Mouse (Mus musculus): ENCODE measurements around the gene Zmiz1. TPM values are rescaled to one million over a fixed set of nuclear protein-coding genes. Genes with fewer than 3 reads are reported as not detected.

Gene Zmiz1
- polyA plus RNA-seq, 1 experiment: 22.5 TPM

GRCm38 (mm10) chr14:25537351-25537750 lies 78.4 kb downstream of the Zmiz1 start:
- H3K4me1 ChIP-seq (ENCODE audit: control insufficient read depth, insufficient read depth, low read length): no peaks in the 10 kb centered on the region

GRCm38 (mm10) chr14:25538522-25538921 lies 79.5 kb downstream of the Zmiz1 start:
- no peaks in the 10 kb centered on the region for H3K36me3 ChIP-seq (ENCODE audit: control insufficient read depth, insufficient read depth, low read length, poor library complexity, severe bottlenecking)
- H3K27me3 ChIP-seq (ENCODE audit: control insufficient read depth, insufficient read depth, low read length, poor library complexity, severe bottlenecking): no peaks in the 10 kb centered on the region
- H3K9ac ChIP-seq (ENCODE audit: low read depth, poor library complexity, severe bottlenecking): no peak overlapping the region
- H3K4me1 ChIP-seq (ENCODE audit: control insufficient read depth, insufficient read depth, low read length): no peaks in the 10 kb centered on the region
- no peak overlapping the region for H3K27ac ChIP-seq (ENCODE audit: insufficient read depth, low read length)
- no peak overlapping the region for H3K4me3 ChIP-seq (ENCODE audit: low read depth, low read length)
- TF ChIP-seq EP300 (IDR thresholded peaks at IDR 0.05; ENCODE audit: insufficient read depth, low read depth, low read length): no peak
- no peak for TF ChIP-seq POLR2A (IDR thresholded peaks at IDR 0.05; ENCODE audit: insufficient read depth, low read length)
- TF ChIP-seq CTCF (IDR thresholded peaks at IDR 0.05; ENCODE audit: low read depth, low read length): no peak
- H3K9me3 ChIP-seq (replicated peaks; ENCODE audit: control insufficient read depth, insufficient read depth, low read length, poor library complexity, severe bottlenecking): no peaks in the 10 kb centered on the region

More at GRCm38 (mm10) chr14:25537351-25537750, 78.4 kb downstream of the Zmiz1 start:
- TF ChIP-seq EP300 (IDR thresholded peaks at IDR 0.05; ENCODE audit: insufficient read depth, low read depth, low read length) (no peak), CTCF (IDR thresholded peaks at IDR 0.05; ENCODE audit: low read depth, low read length) (no peak), POLR2A (IDR thresholded peaks at IDR 0.05; ENCODE audit: insufficient read depth, low read length) (no peak)
- Histone ChIP-seq H3K4me3 (ENCODE audit: low read depth, low read length) (no peak overlapping the region), H3K27ac (ENCODE audit: insufficient read depth, low read length) (no peak overlapping the region), H3K9me3 (replicated peaks; ENCODE audit: control insufficient read depth, insufficient read depth, low read length, poor library complexity, severe bottlenecking) (no peaks in the 10 kb centered on the region), H3K27me3 (ENCODE audit: control insufficient read depth, insufficient read depth, low read length, poor library complexity, severe bottlenecking) (no peaks in the 10 kb centered on the region), H3K36me3 (ENCODE audit: control insufficient read depth, insufficient read depth, low read length, poor library complexity, severe bottlenecking) (no peaks in the 10 kb centered on the region), H3K9ac (ENCODE audit: low read depth, poor library complexity, severe bottlenecking) (no peak overlapping the region)

DNA sequence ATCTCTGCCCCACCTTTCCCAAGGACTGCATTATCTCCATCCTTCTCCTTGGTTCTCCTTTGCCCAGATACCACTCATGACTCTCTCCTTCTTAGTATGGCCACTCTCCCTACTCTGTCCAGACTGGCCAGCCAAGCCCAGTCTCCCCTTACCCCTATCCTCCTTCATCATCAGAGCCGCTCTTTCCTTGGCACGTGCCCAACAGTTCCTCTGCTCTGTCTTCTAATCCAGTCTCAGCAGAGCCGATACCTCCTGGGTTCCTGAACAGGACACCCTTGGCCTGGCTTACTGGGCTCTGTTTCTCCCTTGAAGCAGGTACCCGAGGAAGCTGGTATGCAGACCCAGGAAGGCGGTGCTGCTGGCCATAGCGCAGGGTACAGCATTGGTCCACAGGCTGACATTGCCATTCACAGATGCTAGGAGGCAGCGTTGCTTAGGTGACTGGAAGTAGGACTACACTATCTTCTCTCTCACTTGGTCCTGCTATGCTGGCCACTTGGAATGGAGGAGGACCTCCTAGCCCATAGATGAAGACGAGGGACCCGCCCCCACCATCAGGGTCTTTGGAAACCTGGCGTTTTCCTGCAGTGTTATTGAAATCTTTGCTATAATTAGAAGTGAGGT lies 80.6 kb downstream of the Zmiz1 start:
- Histone ChIP-seq H3K27me3 (ENCODE audit: control insufficient read depth, insufficient read depth, low read length, poor library complexity, severe bottlenecking) (no peaks in the 10 kb centered on the region), H3K9me3 (replicated peaks; ENCODE audit: control insufficient read depth, insufficient read depth, low read length, poor library complexity, severe bottlenecking) (no peaks in the 10 kb centered on the region), H3K27ac (ENCODE audit: insufficient read depth, low read length) (no peak overlapping the region), H3K4me1 (ENCODE audit: control insufficient read depth, insufficient read depth, low read length) (no peaks in the 10 kb centered on the region), H3K9ac (ENCODE audit: low read depth, poor library complexity, severe bottlenecking) (no peak overlapping the region), H3K4me3 (ENCODE audit: low read depth, low read length) (no peak overlapping the region), H3K36me3 (ENCODE audit: control insufficient read depth, insufficient read depth, low read length, poor library complexity, severe bottlenecking) (no peaks in the 10 kb centered on the region)
- no peak for TF ChIP-seq EP300 (IDR thresholded peaks at IDR 0.05; ENCODE audit: insufficient read depth, low read depth, low read length)
- TF ChIP-seq CTCF (IDR thresholded peaks at IDR 0.05; ENCODE audit: low read depth, low read length): peak; percentile 22
- TF ChIP-seq POLR2A (IDR thresholded peaks at IDR 0.05; ENCODE audit: insufficient read depth, low read length): no peak

DNA sequence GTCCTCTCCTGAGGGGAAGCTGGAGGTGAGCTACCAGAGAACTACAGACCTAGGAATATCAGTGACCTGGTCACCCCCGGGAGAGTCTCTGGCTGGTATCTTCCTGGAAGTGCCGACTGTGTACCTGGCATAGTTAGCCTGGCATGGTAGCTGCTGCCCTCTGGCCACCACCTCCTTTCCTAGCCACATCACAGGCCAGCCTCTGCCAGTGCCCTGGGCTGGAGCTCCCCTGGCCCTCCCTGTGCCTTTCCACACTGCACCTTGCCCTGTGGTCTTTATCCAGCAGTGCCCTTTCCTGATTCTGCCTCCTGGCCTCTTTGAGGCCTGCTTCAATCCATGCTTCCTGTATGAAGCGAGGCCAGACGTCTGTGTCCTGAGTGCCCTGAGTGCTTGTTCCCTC lies 81.2 kb downstream of the Zmiz1 start:
- Histone ChIP-seq H3K9me3 (replicated peaks; ENCODE audit: control insufficient read depth, insufficient read depth, low read length, poor library complexity, severe bottlenecking) (no peaks in the 10 kb centered on the region), H3K4me1 (ENCODE audit: control insufficient read depth, insufficient read depth, low read length) (no peaks in the 10 kb centered on the region), H3K4me3 (ENCODE audit: low read depth, low read length) (no peak overlapping the region), H3K27ac (ENCODE audit: insufficient read depth, low read length) (no peak overlapping the region), H3K9ac (ENCODE audit: low read depth, poor library complexity, severe bottlenecking) (no peak overlapping the region), H3K27me3 (ENCODE audit: control insufficient read depth, insufficient read depth, low read length, poor library complexity, severe bottlenecking) (no peaks in the 10 kb centered on the region), H3K36me3 (ENCODE audit: control insufficient read depth, insufficient read depth, low read length, poor library complexity, severe bottlenecking) (no peaks in the 10 kb centered on the region)
- TF ChIP-seq CTCF (IDR thresholded peaks at IDR 0.05; ENCODE audit: low read depth, low read length) (no peak), POLR2A (IDR thresholded peaks at IDR 0.05; ENCODE audit: insufficient read depth, low read length) (no peak), EP300 (IDR thresholded peaks at IDR 0.05; ENCODE audit: insufficient read depth, low read depth, low read length) (no peak)

DNA sequence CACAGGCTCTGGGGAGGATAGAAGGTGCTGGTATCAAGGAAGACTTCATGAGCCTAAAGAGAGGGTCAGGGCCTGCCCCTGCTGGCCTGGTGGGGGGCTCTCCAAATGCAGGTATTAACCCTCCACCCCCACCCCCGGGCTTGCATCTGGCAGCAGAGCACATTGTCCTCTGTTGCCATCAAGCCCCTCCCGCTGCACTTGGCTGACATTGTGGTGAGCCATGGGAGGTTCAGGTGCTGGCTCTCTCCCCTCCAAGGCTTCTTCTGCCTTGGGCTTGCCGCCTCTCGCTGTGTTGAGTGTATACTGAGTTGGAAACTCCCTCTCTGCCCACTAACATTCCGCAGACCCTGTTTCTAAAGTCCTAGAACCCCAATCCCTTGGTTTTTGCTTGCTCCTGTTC lies 82.2 kb downstream of the Zmiz1 start:
- Histone ChIP-seq H3K36me3 (ENCODE audit: control insufficient read depth, insufficient read depth, low read length, poor library complexity, severe bottlenecking) (no peaks in the 10 kb centered on the region), H3K27me3 (ENCODE audit: control insufficient read depth, insufficient read depth, low read length, poor library complexity, severe bottlenecking) (no peaks in the 10 kb centered on the region), H3K4me1 (ENCODE audit: control insufficient read depth, insufficient read depth, low read length) (no peaks in the 10 kb centered on the region), H3K9me3 (replicated peaks; ENCODE audit: control insufficient read depth, insufficient read depth, low read length, poor library complexity, severe bottlenecking) (no peaks in the 10 kb centered on the region), H3K9ac (ENCODE audit: low read depth, poor library complexity, severe bottlenecking) (no peak overlapping the region), H3K27ac (ENCODE audit: insufficient read depth, low read length) (no peak overlapping the region), H3K4me3 (ENCODE audit: low read depth, low read length) (no peak overlapping the region)
- no peak for TF ChIP-seq CTCF (IDR thresholded peaks at IDR 0.05; ENCODE audit: low read depth, low read length)
- TF ChIP-seq POLR2A (IDR thresholded peaks at IDR 0.05; ENCODE audit: insufficient read depth, low read length): no peak
- TF ChIP-seq EP300 (IDR thresholded peaks at IDR 0.05; ENCODE audit: insufficient read depth, low read depth, low read length): no peak

DNA sequence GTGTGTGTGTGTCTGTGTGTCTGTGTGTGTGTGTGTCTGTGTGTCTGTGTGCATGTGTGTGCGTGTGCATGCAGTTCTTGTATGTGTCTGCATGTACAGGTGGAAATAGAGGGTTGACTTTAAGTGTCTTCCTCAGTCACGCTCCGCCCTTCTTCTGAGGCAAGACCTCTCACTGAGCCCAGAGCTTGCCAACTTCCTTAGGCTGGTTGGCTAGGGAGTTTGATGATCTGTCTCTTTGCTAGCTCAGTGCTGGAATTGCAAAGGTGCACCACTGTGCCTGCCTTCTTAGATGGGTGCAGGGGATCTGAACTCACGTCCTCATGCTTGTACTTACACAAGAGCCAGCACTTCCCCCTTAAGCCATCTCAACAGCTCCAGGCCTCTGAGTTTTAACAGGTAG lies 84.1 kb downstream of the Zmiz1 start:
- no peaks in the 10 kb centered on the region for H3K9me3 ChIP-seq (replicated peaks; ENCODE audit: control insufficient read depth, insufficient read depth, low read length, poor library complexity, severe bottlenecking)
- H3K9ac ChIP-seq (ENCODE audit: low read depth, poor library complexity, severe bottlenecking): no peak overlapping the region
- H3K27me3 ChIP-seq (ENCODE audit: control insufficient read depth, insufficient read depth, low read length, poor library complexity, severe bottlenecking): no peaks in the 10 kb centered on the region
- H3K27ac ChIP-seq (ENCODE audit: insufficient read depth, low read length): no peak overlapping the region
- no peak for TF ChIP-seq CTCF (IDR thresholded peaks at IDR 0.05; ENCODE audit: low read depth, low read length)
- TF ChIP-seq EP300 (IDR thresholded peaks at IDR 0.05; ENCODE audit: insufficient read depth, low read depth, low read length): no peak
- TF ChIP-seq POLR2A (IDR thresholded peaks at IDR 0.05; ENCODE audit: insufficient read depth, low read length): no peak
- H3K4me3 ChIP-seq (ENCODE audit: low read depth, low read length): no peak overlapping the region
- H3K4me1 ChIP-seq (ENCODE audit: control insufficient read depth, insufficient read depth, low read length): no peaks in the 10 kb centered on the region
- no peaks in the 10 kb centered on the region for H3K36me3 ChIP-seq (ENCODE audit: control insufficient read depth, insufficient read depth, low read length, poor library complexity, severe bottlenecking)
